Mouse (Mus musculus): ENCODE results near the gene Rock2. TPM values are rescaled to one million over a fixed set of nuclear protein-coding genes. Genes with fewer than 3 reads are reported as not detected.
A peak's percentile ranks its signal among the peaks of the same experiment; 100 is the strongest.

Gene Rock2
- total RNA-seq, 2 experiments from 2014 or later, result 154 to 161 TPM

GRCm38 (mm10) chr12:16873549-16873948 lies 21.1 kb upstream of the Rock2 start:
- H3K4me3 ChIP-seq, result no peak overlapping the region
- TF ChIP-seq CTCF (IDR thresholded peaks at IDR 0.05), result no peak
- peak overlapping the region; percentile 72 for H3K27ac ChIP-seq
- intact Hi-C loops (cut with DNase I), result no loop called here
- no peak for DNase-seq (ENCODE audit: extremely low spot score in 1 of 2, low spot score in 2 of 2)

GRCm38 (mm10) chr12:16874086-16874485 lies 20.6 kb upstream of the Rock2 start:
- intact Hi-C loops (cut with DNase I), result no loop called here
- no peak overlapping the region for H3K27ac ChIP-seq

DNA sequence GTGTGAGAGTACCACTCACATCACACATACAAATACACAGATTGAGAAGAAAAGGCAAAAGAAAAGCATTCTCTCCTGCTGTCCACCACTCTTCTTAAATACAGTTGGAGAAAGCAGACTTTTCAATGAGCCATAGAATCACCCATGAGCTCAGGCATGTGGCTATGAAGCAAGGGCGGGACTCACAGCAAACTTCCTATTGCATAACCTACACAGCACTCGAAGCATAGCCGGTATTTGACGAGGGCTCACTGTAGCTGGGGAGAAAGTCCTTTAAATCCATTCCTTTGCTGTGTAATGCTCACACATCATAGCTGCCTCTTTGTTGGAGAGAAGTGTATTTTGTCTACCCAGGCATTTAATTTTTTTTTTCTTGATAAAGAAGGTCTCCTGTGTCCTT lies 19.4 kb upstream of the Rock2 start:
- intact Hi-C loops (cut with DNase I), result no loop called here
- no peak overlapping the region for H3K4me3 ChIP-seq
- peak overlapping the region; percentile 76 for H3K27ac ChIP-seq
- DNase-seq (ENCODE audit: extremely low spot score in 1 of 2, low spot score in 2 of 2), result no peak
- TF ChIP-seq CTCF (IDR thresholded peaks at IDR 0.05), result no peak

More at GRCm38 (mm10) chr12:16874086-16874485, 20.6 kb upstream of the Rock2 start:
- no peak for DNase-seq (ENCODE audit: extremely low spot score in 1 of 2, low spot score in 2 of 2)
- no peak for TF ChIP-seq CTCF (IDR thresholded peaks at IDR 0.05)
- H3K4me3 ChIP-seq, result no peak overlapping the region

DNA sequence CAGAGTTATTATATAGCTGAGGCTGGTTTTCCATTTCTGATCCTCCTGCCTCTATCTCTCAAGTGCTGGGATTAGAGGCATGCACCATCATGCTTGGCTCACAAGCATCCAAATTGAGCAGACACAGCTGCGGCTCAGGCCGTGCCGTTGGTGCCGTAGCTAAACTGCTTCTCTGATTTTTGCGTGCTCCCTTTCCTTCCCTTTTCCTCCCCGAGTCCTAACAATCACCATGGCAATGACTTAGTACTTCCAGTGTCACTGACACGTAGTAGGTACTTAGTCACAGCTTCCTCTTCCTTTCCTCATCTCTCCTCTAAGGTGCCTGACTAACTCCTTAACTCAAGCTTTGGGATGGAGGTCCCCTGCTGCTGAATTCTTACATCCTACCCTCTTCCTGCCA lies 19.0 kb upstream of the Rock2 start:
- H3K27ac ChIP-seq, result peak overlapping the region; percentile 76
- H3K4me3 ChIP-seq, result no peak overlapping the region
- no peak for DNase-seq (ENCODE audit: extremely low spot score in 1 of 2, low spot score in 2 of 2)
- intact Hi-C loops (cut with DNase I), result no loop called here
- no peak for TF ChIP-seq CTCF (IDR thresholded peaks at IDR 0.05)

GRCm38 (mm10) chr12:16876667-16877066 lies 18.0 kb upstream of the Rock2 start:
- no peak for DNase-seq (ENCODE audit: extremely low spot score in 1 of 2, low spot score in 2 of 2)
- no peak overlapping the region for H3K4me3 ChIP-seq
- intact Hi-C loops (cut with DNase I), result no loop called here
- H3K27ac ChIP-seq, result peak overlapping the region; percentile 75
- no peak for TF ChIP-seq CTCF (IDR thresholded peaks at IDR 0.05)

DNA sequence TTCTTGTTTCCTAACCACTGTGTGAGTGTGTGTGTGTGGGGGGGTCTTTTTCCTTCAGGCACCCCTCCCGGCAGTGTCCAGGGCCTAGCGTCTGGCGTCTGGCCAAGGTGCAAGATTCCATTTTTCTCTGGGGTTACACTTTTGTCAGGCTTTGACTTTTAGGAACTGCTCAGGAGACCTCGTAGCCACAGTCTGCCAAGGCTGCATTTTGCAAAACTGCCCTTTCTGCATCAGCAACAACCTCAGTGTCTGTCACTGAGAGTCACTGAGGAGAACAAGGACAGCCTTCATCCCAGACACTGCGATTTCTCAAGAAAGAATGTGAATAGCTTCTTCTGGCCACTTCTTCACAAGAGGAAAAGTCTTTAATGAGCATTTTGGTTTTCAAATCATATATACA lies 17.6 kb upstream of the Rock2 start:
- Histone ChIP-seq H3K27ac (peak overlapping the region; percentile 75), H3K4me3 (no peak overlapping the region)
- intact Hi-C loops (cut with DNase I), result no loop called here
- no peak for DNase-seq (ENCODE audit: extremely low spot score in 1 of 2, low spot score in 2 of 2)
- no peak for TF ChIP-seq CTCF (IDR thresholded peaks at IDR 0.05)

- Histone ChIP-seq H3K4me3 (no peak overlapping the region), H3K27ac (peak overlapping the region; percentile 75)
- intact Hi-C loops (cut with DNase I), result no loop called here
- DNase-seq (ENCODE audit: extremely low spot score in 1 of 2, low spot score in 2 of 2), result no peak
- no peak for TF ChIP-seq CTCF (IDR thresholded peaks at IDR 0.05)
Observed at GRCm38 (mm10) chr12:16877679-16878078, 17.0 kb upstream of the Rock2 start.

- Histone ChIP-seq H3K27ac (no peak overlapping the region), H3K4me3 (no peak overlapping the region)
- no peak for TF ChIP-seq CTCF (IDR thresholded peaks at IDR 0.05)
- intact Hi-C loops (cut with DNase I), result no loop called here
- DNase-seq (ENCODE audit: extremely low spot score in 1 of 2, low spot score in 2 of 2), result no peak
Observed at GRCm38 (mm10) chr12:16879369-16879768, 15.3 kb upstream of the Rock2 start.

GRCm38 (mm10) chr12:16880077-16880476 lies 14.6 kb upstream of the Rock2 start:
- no peak for DNase-seq (ENCODE audit: extremely low spot score in 1 of 2, low spot score in 2 of 2)
- intact Hi-C loops (cut with DNase I), result no loop called here
- no peak for TF ChIP-seq CTCF (IDR thresholded peaks at IDR 0.05)
- H3K4me3 ChIP-seq, result no peak overlapping the region
- H3K27ac ChIP-seq, result no peak overlapping the region

GRCm38 (mm10) chr12:16882442-16882841 lies 12.3 kb upstream of the Rock2 start:
- TF ChIP-seq CTCF (IDR thresholded peaks at IDR 0.05), result no peak
- intact Hi-C loops (cut with DNase I), result no loop called here
- Histone ChIP-seq H3K27ac (no peak overlapping the region), H3K4me3 (no peak overlapping the region)
- no peak for DNase-seq (ENCODE audit: extremely low spot score in 1 of 2, low spot score in 2 of 2)

DNA sequence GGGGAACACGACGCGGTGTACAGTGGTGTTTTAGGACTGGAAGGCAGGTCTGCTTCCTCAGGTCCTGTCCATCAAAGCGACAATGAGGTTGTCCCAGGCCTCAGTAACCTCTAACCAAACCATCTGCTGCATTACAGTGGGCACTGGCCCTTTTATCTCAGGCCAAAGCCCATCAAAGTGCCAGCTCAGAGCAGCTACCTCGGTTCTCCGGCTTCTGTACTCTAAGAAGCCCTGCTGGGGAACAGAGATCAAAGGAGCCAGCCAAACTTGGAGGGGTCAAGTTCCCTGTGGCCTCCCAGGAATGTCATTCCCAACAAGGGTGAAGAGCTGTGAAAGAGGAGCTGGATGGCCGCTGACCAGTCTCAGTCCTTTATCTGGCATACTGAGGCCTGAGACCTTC lies 11.6 kb upstream of the Rock2 start:
- DNase-seq (ENCODE audit: extremely low spot score in 1 of 2, low spot score in 2 of 2), result no peak
- Histone ChIP-seq H3K4me3 (no peak overlapping the region), H3K27ac (no peak overlapping the region)
- intact Hi-C loops (cut with DNase I), result no loop called here
- no peak for TF ChIP-seq CTCF (IDR thresholded peaks at IDR 0.05)

- DNase-seq (ENCODE audit: extremely low spot score in 1 of 2, low spot score in 2 of 2), result no peak
- Histone ChIP-seq H3K27ac (no peak overlapping the region), H3K4me3 (no peak overlapping the region)
- no peak for TF ChIP-seq CTCF (IDR thresholded peaks at IDR 0.05)
- intact Hi-C loops (cut with DNase I), result no loop called here
Observed at GRCm38 (mm10) chr12:16884534-16884933, 10.2 kb upstream of the Rock2 start.

GRCm38 (mm10) chr12:16886354-16886753 lies 8.3 kb upstream of the Rock2 start:
- Histone ChIP-seq H3K27ac (no peak overlapping the region), H3K4me3 (no peak overlapping the region)
- no peak for DNase-seq (ENCODE audit: extremely low spot score in 1 of 2, low spot score in 2 of 2)
- no peak for TF ChIP-seq CTCF (IDR thresholded peaks at IDR 0.05)
- intact Hi-C loops (cut with DNase I), result no loop called here

DNA sequence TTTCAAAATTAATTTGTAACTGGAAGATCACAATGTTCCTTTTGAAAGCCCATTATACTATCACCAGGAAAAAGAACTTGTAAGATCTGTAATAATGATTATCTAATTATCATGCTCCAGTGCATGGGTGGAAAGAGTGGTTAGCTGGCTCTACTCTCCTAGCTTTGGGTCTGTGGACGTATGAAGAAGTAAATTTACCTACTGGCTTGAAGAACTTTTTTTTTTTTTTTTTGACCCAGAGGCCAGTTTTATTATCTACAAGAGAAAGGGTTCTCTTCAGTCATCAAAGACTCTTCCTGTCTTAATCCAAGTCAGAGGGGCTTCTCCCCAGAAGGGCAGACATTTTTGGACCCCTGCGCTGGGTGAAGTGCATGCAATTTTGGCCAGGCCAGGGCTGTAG lies 1.7 kb upstream of the Rock2 start:
- DNase-seq (ENCODE audit: extremely low spot score in 1 of 2, low spot score in 2 of 2), result no peak
- no peak overlapping the region for H3K4me3 ChIP-seq
- no peak for TF ChIP-seq CTCF (IDR thresholded peaks at IDR 0.05)
- H3K27ac ChIP-seq, result no peak overlapping the region
- intact Hi-C loops (cut with DNase I), result no loop called here
